Mouse (Mus musculus) CH12.LX (cell line): ENCODE measurements around the gene Ankrd27. TPM values are rescaled to one million over a fixed set of nuclear protein-coding genes. Genes with fewer than 3 reads are reported as not detected.

ENCODE experiments used
- DNase-seq: peaks from one replicate; pipeline ENCODE4 v3.0.0-alpha.2; 2013; ENCODE audit errors: extremely low read depth
- H3K27ac ChIP-seq: 2 replicates; pipeline ENCODE4 v1.5.1; 2012; ENCODE audit warnings: low read depth, mild to moderate bottlenecking, control low read depth, moderate library complexity; ENCODE audit not compliant: insufficient read depth
- H3K27me3 ChIP-seq: replicated peaks from 2 replicates; pipeline ENCODE3; 2012; ENCODE audit warnings: inconsistent platforms
- H3K36me3 ChIP-seq, 2 experiments: replicated peaks in 1 of 2; 2 replicates each; pipeline versions ENCODE3 to v1.6.1; 2012; ENCODE audit warnings: inconsistent platforms in 1 of 2, low read length in 1 of 2, mild to moderate bottlenecking in 1 of 2, mixed read lengths in 1 of 2, moderate library complexity in 1 of 2; ENCODE audit not compliant: control insufficient read depth in 1 of 2, insufficient read depth in 1 of 2
- H3K4me1 ChIP-seq, 2 experiments: 2 replicates each; pipeline ENCODE4 v1.6.1; 2012; ENCODE audit warnings: inconsistent platforms in 1 of 2, moderate library complexity in 1 of 2; ENCODE audit not compliant: insufficient read depth in 2 of 2, control insufficient read depth in 1 of 2
- H3K4me2 ChIP-seq: 2 replicates; pipeline ENCODE4 v1.6.1; 2012; ENCODE audit warnings: low read depth, mild to moderate bottlenecking, control low read depth; ENCODE audit not compliant: poor library complexity, insufficient read depth, severe bottlenecking
- H3K4me3 ChIP-seq, 3 experiments: fragments of 150-350 bp in 1 of 3; sonication (generic) in 1 of 3; replicated peaks in 1 of 3; 2 replicates each; pipeline versions ENCODE3 to v1.5.1; 2011 to 2012; ENCODE audit warnings: low read depth in 2 of 3, low read length in 2 of 3, mild to moderate bottlenecking in 2 of 3, moderate library complexity in 2 of 3, control low read depth in 1 of 3, improper control_type of control experiment in 1 of 3, inconsistent platforms in 1 of 3, mixed read lengths in 1 of 3; ENCODE audit not compliant: poor library complexity in 1 of 3
- H3K79me2 ChIP-seq: replicated peaks from 2 replicates; pipeline ENCODE4 v1.6.1; 2012; ENCODE audit warnings: mild to moderate bottlenecking, moderate library complexity; ENCODE audit not compliant: control insufficient read depth, poor library complexity, insufficient read depth, severe bottlenecking; ENCODE audit errors: extremely low read depth
- H3K9ac ChIP-seq: 2 replicates; pipeline ENCODE4 v1.6.1; 2012; ENCODE audit warnings: low read depth, mild to moderate bottlenecking, control low read depth, moderate library complexity; ENCODE audit not compliant: insufficient read depth
- H3K9me3 ChIP-seq: replicated peaks from 2 replicates; pipeline ENCODE3; 2012; ENCODE audit warnings: low read length, inconsistent platforms, mixed read lengths
- BHLHE40 ChIP-seq: IDR thresholded peaks from 2 replicates; pipeline ENCODE4 v1.6.1; 2011; ENCODE audit warnings: mild to moderate bottlenecking, low read depth, low read length, improper control_type of control experiment
- CHD1 ChIP-seq: IDR thresholded peaks from 2 replicates; pipeline ENCODE4 v1.6.1; 2012; ENCODE audit warnings: low read depth, low read length, improper control_type of control experiment, inconsistent platforms
- CHD2 ChIP-seq: IDR thresholded peaks from 2 replicates; pipeline ENCODE4 v1.6.1; 2011; ENCODE audit warnings: low read length, improper control_type of control experiment
- CTCF ChIP-seq, 2 experiments: IDR thresholded peaks in 1 of 2; conservative IDR thresholded peaks in 1 of 2; 2 replicates each; pipeline ENCODE4 v1.5.1; 2011 to 2012; ENCODE audit warnings: low read depth in 2 of 2, low read length in 2 of 2, improper control_type of control experiment in 1 of 2, inconsistent platforms in 1 of 2, mild to moderate bottlenecking in 1 of 2, moderate library complexity in 1 of 2
- E2F4 ChIP-seq: IDR thresholded peaks from 2 replicates; pipeline ENCODE4 v1.6.1; 2011; ENCODE audit warnings: low read depth, low read length, improper control_type of control experiment; ENCODE audit not compliant: insufficient replicate concordance
- ELF1 ChIP-seq: IDR thresholded peaks from 2 replicates; pipeline ENCODE4 v1.6.1; 2014; ENCODE audit warnings: low read depth, mild to moderate bottlenecking, inconsistent platforms, low read length, improper control_type of control experiment
- EP300 ChIP-seq: IDR thresholded peaks from 2 replicates; pipeline ENCODE4 v1.6.1; 2011; ENCODE audit warnings: low read length, improper control_type of control experiment
- JUN ChIP-seq: IDR thresholded peaks from 2 replicates; pipeline ENCODE4 v1.6.1; 2011; ENCODE audit warnings: low read depth, mild to moderate bottlenecking, low read length, improper control_type of control experiment, moderate library complexity; ENCODE audit not compliant: insufficient read depth
- JUND ChIP-seq: conservative IDR thresholded peaks from 2 replicates; pipeline ENCODE4 v1.6.1; 2011; ENCODE audit warnings: low read depth, low read length, improper control_type of control experiment
- MAX ChIP-seq: IDR thresholded peaks from 2 replicates; pipeline ENCODE4 v1.6.1; 2011; ENCODE audit warnings: low read length, improper control_type of control experiment
- MXI1 ChIP-seq: IDR thresholded peaks from 2 replicates; pipeline ENCODE4 v1.6.1; 2011; ENCODE audit warnings: mild to moderate bottlenecking, low read depth, low read length, improper control_type of control experiment
- MYC ChIP-seq: IDR thresholded peaks from 2 replicates; pipeline ENCODE4 v1.6.1; 2011; ENCODE audit warnings: low read depth, mild to moderate bottlenecking, improper control_type of control experiment, low read length
- NELFE ChIP-seq: IDR thresholded peaks from 2 replicates; pipeline ENCODE4 v1.6.1; 2011; ENCODE audit warnings: low read depth, low read length, improper control_type of control experiment
- PAX5 ChIP-seq: IDR thresholded peaks from 2 replicates; pipeline ENCODE4 v1.6.1; 2012; ENCODE audit warnings: low read length, inconsistent platforms, mixed read lengths
- RAD21 ChIP-seq: IDR thresholded peaks from 2 replicates; pipeline ENCODE4 v1.6.1; 2011; ENCODE audit warnings: low read depth, mild to moderate bottlenecking, low read length, improper control_type of control experiment, moderate library complexity
- SIN3A ChIP-seq: IDR thresholded peaks from 2 replicates; pipeline ENCODE4 v1.6.1; 2012; ENCODE audit warnings: low read length, improper control_type of control experiment, inconsistent platforms
- SMC3 ChIP-seq: IDR thresholded peaks from 2 replicates; pipeline ENCODE4 v1.6.1; 2011; ENCODE audit warnings: low read depth, low read length, improper control_type of control experiment
- TBP ChIP-seq: conservative IDR thresholded peaks from 2 replicates; pipeline ENCODE4 v1.6.1; 2011; ENCODE audit warnings: low read depth, low read length, improper control_type of control experiment
- TCF12 ChIP-seq: IDR thresholded peaks from 2 replicates; pipeline ENCODE4 v1.6.1; 2014; ENCODE audit warnings: low read depth, mild to moderate bottlenecking, inconsistent platforms, low read length, improper control_type of control experiment
- UBTF ChIP-seq: IDR thresholded peaks from 2 replicates; pipeline ENCODE4 v1.6.1; 2012; ENCODE audit warnings: low read depth, mild to moderate bottlenecking, inconsistent platforms, low read length, improper control_type of control experiment, moderate library complexity
- ZMIZ1 ChIP-seq: IDR thresholded peaks from 2 replicates; pipeline ENCODE4 v1.6.1; 2012; ENCODE audit warnings: low read depth, mild to moderate bottlenecking, inconsistent platforms, low read length, improper control_type of control experiment
- dilution Hi-C: fragments of 300-500 bp; cut with MboI; formaldehyde crosslinking; loops from 2 replicates; pipeline ENCODE4 v1.14.3; 2020; ENCODE audit warnings: low sequenced_read_pairs; ENCODE audit not compliant: extremely low pct_unique_long_range_greater_than_20kb, extremely low pct_ligation_motif_present
- in situ Hi-C: fragments of 300-500 bp; cut with MboI; formaldehyde crosslinking; loops from 3 replicates; pipeline ENCODE4 v1.14.3; 2019; ENCODE audit warnings: low sequenced_read_pairs, low pct_ligation_motif_present, low pct_unique_long_range_greater_than_20kb, mixed read lengths
- polyA plus RNA-seq: library from polyadenylated mRNA; unstranded; fragments of >175 nt; gene quantifications from 2 replicates; pipeline ENCODE4 v1.2.1, GENCODE M21; 2012; ENCODE audit warnings: low read depth; ENCODE audit not compliant: insufficient read length
- total RNA-seq, 2 experiments: library from RNA; depleted of rRNA; stranded (reverse); fragments of 300-350 nt in 1 of 2; fragments of >200 nt in 1 of 2; gene quantifications; 2 replicates each; pipeline ENCODE4 v1.2.3; 2012 to 2014

Gene Ankrd27
- total and polyA plus RNA-seq, 3 experiments, result 38.6 to 49.1 (median 39.0) TPM

DNA sequence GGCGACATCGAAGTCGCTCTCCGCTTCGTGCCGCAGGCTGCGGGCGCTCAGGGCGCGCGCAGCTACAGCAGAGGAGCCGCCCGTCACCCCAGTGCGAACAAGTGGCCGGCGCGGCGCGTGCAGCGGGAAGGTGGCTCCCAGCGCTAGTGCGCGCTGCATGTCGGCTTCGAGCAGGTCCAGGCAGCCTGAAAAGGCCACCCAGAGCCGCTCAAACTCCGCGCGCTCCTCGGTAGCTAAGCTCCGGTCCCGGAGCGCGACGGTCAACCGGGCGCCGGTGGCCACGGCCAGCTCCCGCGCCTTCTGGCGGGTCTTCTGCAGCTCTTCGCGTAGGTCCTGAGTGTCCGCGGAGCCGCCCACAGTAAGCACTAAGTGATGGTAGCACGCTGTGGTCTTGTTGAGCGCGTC is 1.3 kb upstream of the Ankrd27 start:
- dilution Hi-C loops, result no loop called here
- DNase-seq, result no peak

DNA sequence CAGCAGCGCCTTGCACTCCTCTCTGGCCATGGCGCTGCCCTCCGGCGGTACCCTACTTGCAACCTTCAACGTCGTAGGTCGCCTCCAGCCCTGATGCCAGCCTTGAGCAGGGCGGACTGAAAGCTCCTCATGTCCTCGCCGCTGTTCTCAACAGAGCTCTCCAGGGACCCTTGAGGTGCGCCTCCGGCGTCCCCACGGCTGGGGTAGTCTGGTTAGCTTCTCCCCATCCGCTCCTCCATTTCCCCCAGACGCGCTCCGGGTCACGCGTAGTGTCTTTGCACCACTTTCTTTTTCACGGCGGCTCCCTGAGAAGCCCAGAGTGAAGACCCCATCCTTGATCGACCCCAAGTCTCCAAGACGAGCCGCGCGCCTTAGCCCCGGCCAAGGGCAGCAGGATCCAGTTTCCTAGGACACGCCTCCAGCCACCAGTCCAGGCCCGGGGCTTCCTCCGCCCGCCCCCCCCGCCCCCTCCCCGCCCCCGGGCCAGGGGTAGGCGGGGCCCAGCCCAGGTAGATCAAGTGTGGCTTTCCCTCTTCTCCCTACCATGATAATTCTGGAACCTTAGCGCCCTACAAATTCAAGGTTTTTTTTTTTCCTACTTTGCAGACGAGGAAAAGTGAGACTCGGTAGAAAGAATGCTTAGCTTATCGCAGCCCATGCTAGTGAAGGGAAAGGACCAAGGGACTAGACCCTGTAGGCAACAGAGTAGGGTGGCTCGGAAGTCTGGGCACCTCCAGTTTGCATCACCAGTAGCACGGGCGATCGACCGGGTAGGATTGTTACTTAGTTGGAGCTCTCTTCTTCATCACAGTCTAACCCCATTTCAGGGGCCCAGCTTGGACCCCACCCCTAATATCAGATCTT is 621 bp upstream of the Ankrd27 start, which contains the start of gene Rgs9bp:
Rgs9bp (minus strand) TSS at position 392 of the 864 bp plus-strand sequence.
- H3K79me2 ChIP-seq, result 0 out of 2 replicates have a peak, but pooled peaks cover 4% of the 10 kb centered on the region
- peaks cover 24% of the 10 kb centered on the region for H3K27me3 ChIP-seq
- H3K27ac ChIP-seq, result no peak within 1 kb of the TSS
- H3K9ac ChIP-seq, result peak within 1 kb of the TSS; percentile 55
- in situ Hi-C loops (loop anchor here (5.0 kb wide), 1 partner anchor 42 kb away; no protein-coding TSS in a partner anchor), dilution Hi-C loops (no loop called here)
- peaks cover 0 to 7% of the 10 kb centered on the region in 2 experiments for H3K36me3 ChIP-seq
- H3K4me1 ChIP-seq, result peaks cover 8 to 34% of the 10 kb centered on the region in 2 experiments
- DNase-seq, result peak; percentile 48
- H3K9me3 ChIP-seq, result peaks cover 4% of the 10 kb centered on the region
- TF ChIP-seq CHD1 (no peak), MXI1 (peak; percentile 37; the same call in 1 of the 2 replicates), TCF12 (no peak), RAD21 (no peak), ZMIZ1 (no peak), BHLHE40 (0 out of 2 replicates have a peak, but pooled peaks have one; percentile 14), JUND (no peak), ELF1 (no peak), TBP (no peak), SIN3A (peak; percentile 65)
- peak within 1 kb of the TSS; percentile 89 for H3K4me2 ChIP-seq
- peak within 1 kb of the TSS; percentile 77 to 80 (median 79) for H3K4me3 ChIP-seq

More for the DNA sequence above, 1.3 kb upstream of the Ankrd27 start:
- H3K4me2 ChIP-seq, result peak overlapping the region; percentile 89
- 0 out of 2 replicates have a peak, but pooled peaks cover 4% of the 10 kb centered on the region for H3K79me2 ChIP-seq
- peaks cover 0 to 7% of the 10 kb centered on the region in 2 experiments for H3K36me3 ChIP-seq
- H3K4me1 ChIP-seq, result peaks cover 8 to 34% of the 10 kb centered on the region in 2 experiments
- no peak overlapping the region for H3K9ac ChIP-seq
- H3K9me3 ChIP-seq, result peaks cover 4% of the 10 kb centered on the region
- no peak overlapping the region for H3K27ac ChIP-seq
- H3K4me3 ChIP-seq, result peak overlapping the region; percentile 51 to 77 (median 60)
- in situ Hi-C loops, result loop anchor here (5.0 kb wide), 1 partner anchor 43 kb away; no protein-coding TSS in a partner anchor
- peaks cover 24% of the 10 kb centered on the region for H3K27me3 ChIP-seq
- no peak for TF ChIP-seq CHD2
- no peak for TF ChIP-seq CTCF (conservative IDR thresholded peaks at IDR 0.05 in 1 of 2, IDR thresholded peaks at IDR 0.05 in 1 of 2; ENCODE audit: low read depth in 2 of 2, low read length in 2 of 2)
- TF ChIP-seq SMC3, result no peak
- TF ChIP-seq NELFE, result no peak
- no peak for TF ChIP-seq RAD21
- no peak for TF ChIP-seq PAX5
- TF ChIP-seq E2F4, result no peak
- no peak for TF ChIP-seq MAX
- TF ChIP-seq TBP, result no peak
- no peak for TF ChIP-seq MYC
- TF ChIP-seq SIN3A, result no peak
- no peak for TF ChIP-seq MXI1
- no peak for TF ChIP-seq JUN
- no peak for TF ChIP-seq BHLHE40
- no peak for TF ChIP-seq EP300
- TF ChIP-seq UBTF, result no peak
